Mouse (Mus musculus): Measurements from ENCODE around the gene Slc12a5. TPM values are rescaled to one million over a fixed set of nuclear protein-coding genes. Genes with fewer than 3 reads are reported as not detected.

Gene Slc12a5
- polyA plus RNA-seq, 1 experiment from 2014 or later = 60.5 TPM

GRCm38 (mm10) chr2:165010351-165010750 lies 49.7 kb downstream of the Slc12a5 start:
- no peak overlapping the region for H3K4me2 ChIP-seq
- H3K4me3 ChIP-seq = no peak overlapping the region
- H3K36me3 ChIP-seq = peaks cover 79% of the 10 kb centered on the region
- no peaks in the 10 kb centered on the region for H3K9me3 ChIP-seq
- 88% methylated on average over 10 of the region's 10 CpGs for WGBS
- no peaks in the 10 kb centered on the region for H3K4me1 ChIP-seq (replicated peaks)
- no peak for ATAC-seq (ENCODE audit: low FRiP score, low read depth)
- no peak overlapping the region for H3K27ac ChIP-seq (replicated peaks)
- no peak overlapping the region for H3K9ac ChIP-seq
- H3K27me3 ChIP-seq = no peaks in the 10 kb centered on the region

GRCm38 (mm10) chr2:165014935-165015334 lies 54.3 kb downstream of the Slc12a5 start:
- ATAC-seq (ENCODE audit: low FRiP score, low read depth) = no peak
- peaks cover 36% of the 10 kb centered on the region for H3K36me3 ChIP-seq
- no peaks in the 10 kb centered on the region for H3K4me1 ChIP-seq (replicated peaks)
- 95% methylated on average over 5 of the region's 5 CpGs for WGBS
- H3K4me2 ChIP-seq = no peak overlapping the region
- H3K9ac ChIP-seq = no peak overlapping the region
- H3K9me3 ChIP-seq = no peaks in the 10 kb centered on the region
- no peaks in the 10 kb centered on the region for H3K27me3 ChIP-seq
- H3K4me3 ChIP-seq = no peak overlapping the region
- no peak overlapping the region for H3K27ac ChIP-seq (replicated peaks)

DNA sequence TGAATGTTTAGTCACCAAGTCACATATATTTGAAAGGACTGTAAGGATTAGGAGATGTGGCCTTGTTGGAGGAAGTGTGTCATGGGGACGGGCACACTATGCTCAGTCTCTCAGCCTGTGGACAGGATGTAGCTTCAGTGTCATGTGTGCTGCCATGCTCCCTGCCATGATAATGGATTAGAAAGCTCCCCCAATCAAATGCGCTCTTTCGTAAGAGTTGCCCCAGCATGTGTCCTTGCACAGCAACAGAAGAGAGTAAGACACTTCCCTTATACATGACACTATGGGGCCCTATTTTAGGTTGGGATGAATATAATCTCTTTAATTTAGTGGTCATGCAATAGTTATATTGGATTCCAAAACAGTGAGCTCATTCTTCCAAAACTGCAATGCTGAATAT lies 59.9 kb downstream of the Slc12a5 start:
- no peaks in the 10 kb centered on the region; the same call in 1 of the 2 replicates for H3K4me1 ChIP-seq (replicated peaks)
- 66% methylated on average over 3 of the region's 3 CpGs for WGBS
- no peaks in the 10 kb centered on the region for H3K9me3 ChIP-seq
- no peak overlapping the region for H3K27ac ChIP-seq (replicated peaks)
- H3K36me3 ChIP-seq = 0 out of 2 replicates have a peak, but pooled peaks cover 10% of the 10 kb centered on the region
- H3K9ac ChIP-seq = no peak overlapping the region
- no peak overlapping the region for H3K4me2 ChIP-seq
- no peak overlapping the region for H3K4me3 ChIP-seq
- no peaks in the 10 kb centered on the region for H3K27me3 ChIP-seq
- ATAC-seq (ENCODE audit: low FRiP score, low read depth) = no peak

- 76% methylated on average over 1 of the region's 1 CpGs for WGBS
- Histone ChIP-seq H3K9ac (no peak overlapping the region), H3K4me1 (replicated peaks) (peaks cover 25% of the 10 kb centered on the region), H3K36me3 (0 out of 2 replicates have a peak, but pooled peaks cover 3% of the 10 kb centered on the region), H3K27ac (replicated peaks) (no peak overlapping the region), H3K4me2 (no peak overlapping the region), H3K27me3 (no peaks in the 10 kb centered on the region), H3K9me3 (no peaks in the 10 kb centered on the region), H3K4me3 (no peak overlapping the region)
- no peak for ATAC-seq (ENCODE audit: low FRiP score, low read depth)
Measured at GRCm38 (mm10) chr2:165027163-165027562, 66.6 kb downstream of the Slc12a5 start.

DNA sequence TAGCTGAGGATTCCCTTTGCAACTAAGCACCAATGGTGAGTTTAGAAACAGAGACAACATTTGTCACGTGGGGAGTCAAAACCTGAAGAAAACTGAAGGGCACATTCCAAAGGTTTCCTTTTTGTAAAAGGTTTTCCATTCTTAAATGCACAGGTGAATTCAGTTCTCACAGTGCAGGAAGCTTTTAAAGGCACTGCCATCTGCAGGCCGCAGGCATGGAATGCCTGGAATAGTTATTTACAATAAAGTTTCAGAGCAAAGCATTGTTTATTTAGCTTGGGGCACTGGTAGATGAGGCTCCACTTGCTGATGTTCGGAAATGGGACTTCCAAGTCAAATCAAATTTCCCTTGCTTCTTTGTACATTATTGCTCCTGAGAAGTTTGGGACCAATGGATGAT lies 71.9 kb downstream of the Slc12a5 start:
- peaks cover 41% of the 10 kb centered on the region for H3K4me1 ChIP-seq (replicated peaks)
- ATAC-seq (ENCODE audit: low FRiP score, low read depth) = no peak
- no peaks in the 10 kb centered on the region for H3K36me3 ChIP-seq
- H3K27ac ChIP-seq (replicated peaks) = no peak overlapping the region; the same call in 1 of the 2 replicates
- WGBS = 38% methylated on average over 3 of the region's 3 CpGs
- no peaks in the 10 kb centered on the region for H3K9me3 ChIP-seq
- no peaks in the 10 kb centered on the region for H3K27me3 ChIP-seq
- peak overlapping the region; percentile 87 for H3K4me3 ChIP-seq
- H3K4me2 ChIP-seq = peak overlapping the region; percentile 60
- no peak overlapping the region for H3K9ac ChIP-seq

GRCm38 (mm10) chr2:165033306-165033705 lies 72.7 kb downstream of the Slc12a5 start:
- peak overlapping the region; percentile 60 for H3K4me2 ChIP-seq
- ATAC-seq (ENCODE audit: low FRiP score, low read depth) = no peak
- H3K27ac ChIP-seq (replicated peaks) = no peak overlapping the region
- H3K36me3 ChIP-seq = no peaks in the 10 kb centered on the region
- WGBS = 36% methylated on average over 6 of the region's 6 CpGs
- no peaks in the 10 kb centered on the region for H3K9me3 ChIP-seq
- peak overlapping the region; percentile 95 for H3K9ac ChIP-seq
- H3K4me3 ChIP-seq = peak overlapping the region; percentile 87
- no peaks in the 10 kb centered on the region for H3K27me3 ChIP-seq
- peaks cover 41% of the 10 kb centered on the region for H3K4me1 ChIP-seq (replicated peaks)

- Histone ChIP-seq H3K9me3 (no peaks in the 10 kb centered on the region), H3K9ac (peak within 1 kb of the TSS; percentile 95), H3K27me3 (no peaks in the 10 kb centered on the region), H3K4me1 (replicated peaks) (peaks cover 34% of the 10 kb centered on the region), H3K36me3 (no peaks in the 10 kb centered on the region), H3K4me3 (peak within 1 kb of the TSS; percentile 87), H3K27ac (replicated peaks) (peak within 1 kb of the TSS; percentile 91), H3K4me2 (peak within 1 kb of the TSS; percentile 60)
- under 1% methylated on average over 105 of the region's 111 CpGs for WGBS
- ATAC-seq (ENCODE audit: low FRiP score, low read depth) = peak; percentile 97
Measured at GRCm38 (mm10) chr2:165034131-165035057, 73.8 kb downstream of the Slc12a5 start, which contains the start of gene Ncoa5. TSS of gene Ncoa5 (minus strand) at chr2:165034867.

GRCm38 (mm10) chr2:165035058-165035431 lies 74.4 kb downstream of the Slc12a5 start:
- Histone ChIP-seq H3K36me3 (no peaks in the 10 kb centered on the region), H3K4me2 (peak overlapping the region; percentile 45), H3K4me3 (peak overlapping the region; percentile 87), H3K4me1 (replicated peaks) (peaks cover 34% of the 10 kb centered on the region), H3K27ac (replicated peaks) (peak overlapping the region; percentile 91), H3K9ac (0 out of 2 replicates have a peak overlapping the region, but pooled peaks have one; percentile 20), H3K27me3 (no peaks in the 10 kb centered on the region), H3K9me3 (no peaks in the 10 kb centered on the region)
- no peak for ATAC-seq (ENCODE audit: low FRiP score, low read depth)
- WGBS = 8% methylated on average over 5 of the region's 5 CpGs

DNA sequence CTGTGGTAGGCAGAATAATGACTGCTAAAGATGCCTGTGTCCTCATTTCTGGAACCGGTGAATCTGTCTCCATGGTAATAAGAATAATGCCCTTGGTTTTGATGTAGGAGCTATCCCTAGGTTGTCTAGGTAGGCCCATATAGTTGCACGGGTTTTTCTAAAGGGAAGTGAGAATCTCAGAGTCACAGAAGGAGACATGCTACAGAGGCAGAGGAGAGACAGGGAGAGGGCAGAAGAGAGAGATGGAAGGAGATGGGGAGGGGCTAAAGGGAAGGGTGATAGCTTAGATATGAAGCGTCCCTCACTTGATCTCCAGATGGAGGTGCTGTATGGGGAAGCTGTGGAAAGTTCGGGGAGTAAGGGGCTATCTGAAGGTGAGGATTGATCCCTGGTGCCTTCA lies 76.8 kb downstream of the Slc12a5 start:
- 58% methylated on average over 4 of the region's 4 CpGs for WGBS
- Histone ChIP-seq H3K27me3 (no peaks in the 10 kb centered on the region), H3K9ac (no peak overlapping the region), H3K4me3 (no peak overlapping the region), H3K4me2 (no peak overlapping the region), H3K27ac (replicated peaks) (no peak overlapping the region), H3K9me3 (no peaks in the 10 kb centered on the region), H3K36me3 (no peaks in the 10 kb centered on the region), H3K4me1 (replicated peaks) (peaks cover 20% of the 10 kb centered on the region)
- ATAC-seq (ENCODE audit: low FRiP score, low read depth) = no peak

DNA sequence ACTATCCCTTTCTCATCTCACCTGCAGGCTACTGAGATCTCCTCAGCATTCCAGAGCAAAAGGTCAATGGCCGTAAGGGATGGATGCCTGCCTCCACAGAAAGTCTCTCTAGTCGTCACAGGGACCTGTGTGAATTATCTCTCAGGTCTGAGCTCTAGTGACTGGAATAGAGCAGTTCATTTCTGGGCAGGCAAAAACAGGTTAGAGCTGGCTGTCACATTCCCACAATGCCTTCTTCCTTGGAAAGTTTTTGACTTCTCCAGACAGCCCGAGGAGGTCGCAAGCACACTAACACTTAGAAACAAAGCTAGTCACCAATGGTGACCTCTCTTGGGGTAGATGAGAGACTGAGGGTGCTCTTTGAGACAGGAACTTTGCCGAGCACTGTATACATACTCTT lies 81.5 kb downstream of the Slc12a5 start:
- Histone ChIP-seq H3K27me3 (no peaks in the 10 kb centered on the region), H3K4me3 (no peak overlapping the region), H3K9ac (no peak overlapping the region), H3K36me3 (no peaks in the 10 kb centered on the region), H3K27ac (replicated peaks) (no peak overlapping the region), H3K4me2 (no peak overlapping the region), H3K4me1 (replicated peaks) (peaks cover 12% of the 10 kb centered on the region), H3K9me3 (no peaks in the 10 kb centered on the region)
- ATAC-seq (ENCODE audit: low FRiP score, low read depth) = no peak
- 80% methylated on average over 5 of the region's 5 CpGs for WGBS

- no peaks in the 10 kb centered on the region for H3K9me3 ChIP-seq
- H3K4me1 ChIP-seq (replicated peaks) = peaks cover 12% of the 10 kb centered on the region
- H3K27ac ChIP-seq (replicated peaks) = peak overlapping the region; percentile 76
- H3K36me3 ChIP-seq = no peaks in the 10 kb centered on the region
- peak; percentile 73 for ATAC-seq (ENCODE audit: low FRiP score, low read depth)
- WGBS = 6% methylated on average over 17 of the region's 17 CpGs
- H3K9ac ChIP-seq = peak overlapping the region; percentile 11; the same call in 1 of the 2 replicates
- H3K4me3 ChIP-seq = peak overlapping the region; percentile 15
- peak overlapping the region; percentile 48 for H3K4me2 ChIP-seq
- H3K27me3 ChIP-seq = no peaks in the 10 kb centered on the region
Measured at GRCm38 (mm10) chr2:165043090-165043636, 82.6 kb downstream of the Slc12a5 start.

DNA sequence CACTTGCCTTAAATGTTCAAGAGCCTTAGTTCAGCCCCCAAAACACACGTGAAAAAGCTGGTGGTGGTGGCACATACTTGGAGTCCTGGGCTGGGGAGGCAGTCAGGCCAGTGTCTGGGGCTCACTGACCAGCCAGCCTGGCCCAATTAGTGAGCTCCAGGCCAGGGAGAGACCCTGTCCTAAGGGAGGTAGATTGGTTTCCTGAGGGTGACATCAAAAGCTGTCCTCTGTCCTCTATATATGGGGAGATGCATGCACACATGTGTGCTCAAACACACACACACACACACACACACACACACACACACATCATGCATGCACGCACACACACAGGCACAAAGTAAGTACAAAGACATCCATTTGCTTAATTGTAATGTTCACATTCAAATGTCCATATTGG lies 83.1 kb downstream of the Slc12a5 start:
- 60% methylated on average over 2 of the region's 2 CpGs for WGBS
- Histone ChIP-seq H3K4me3 (no peak overlapping the region), H3K9me3 (no peaks in the 10 kb centered on the region), H3K27ac (replicated peaks) (peak overlapping the region; percentile 76), H3K27me3 (no peaks in the 10 kb centered on the region), H3K9ac (no peak overlapping the region; the same call in 1 of the 2 replicates), H3K36me3 (no peaks in the 10 kb centered on the region), H3K4me1 (replicated peaks) (peaks cover 12% of the 10 kb centered on the region), H3K4me2 (peak overlapping the region; percentile 48)
- no peak for ATAC-seq (ENCODE audit: low FRiP score, low read depth)

Data from hindbrain, embryonic 15.5 days (tissue).